14 mouse cellular contexts compared by ENCODE assay signal in the genomic region with DNA sequence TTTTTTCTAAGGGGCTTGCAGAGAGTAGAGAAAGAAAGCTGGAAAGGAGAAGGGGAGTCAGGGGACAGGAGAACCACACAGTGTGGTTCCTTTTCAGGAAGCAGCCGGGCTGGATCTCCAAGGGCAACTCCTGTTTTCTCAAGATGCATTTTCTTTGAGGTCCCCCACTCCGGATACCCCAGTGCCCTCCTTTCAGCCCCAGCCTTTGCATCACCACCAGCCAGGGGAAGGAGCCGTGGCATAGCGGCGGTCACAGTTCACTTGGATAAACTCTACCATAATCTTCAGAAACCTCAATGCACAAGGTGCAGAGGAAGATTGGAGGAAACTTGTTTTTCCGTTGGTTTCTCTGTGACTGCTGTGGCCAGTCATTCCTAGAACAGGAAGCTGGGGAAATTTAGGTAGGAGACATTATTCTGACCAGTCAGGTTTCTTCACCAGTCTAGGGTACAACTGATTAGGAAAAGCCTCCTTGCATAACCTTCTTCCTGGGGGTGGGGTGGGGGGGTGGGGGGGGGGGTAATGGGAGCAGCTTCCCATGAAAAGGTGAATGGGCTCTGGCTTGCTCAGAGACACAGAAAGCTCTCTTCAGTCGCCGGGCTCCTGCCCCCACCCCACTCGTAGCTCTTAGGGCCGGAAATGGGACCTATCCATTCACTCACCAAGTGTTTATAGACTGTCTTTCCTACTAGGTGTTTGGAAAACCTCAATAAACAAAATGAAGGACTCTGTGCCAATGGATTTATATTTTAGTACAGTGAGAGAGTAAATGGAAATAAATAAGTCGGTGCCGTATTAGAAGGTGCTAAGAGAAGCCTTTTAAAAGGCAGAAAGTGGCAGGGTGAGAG.
DNase-seq lines count a peak whose midpoint lies in the region; ATAC-seq and TF ChIP-seq lines count a peak whose summit lies in the region.
"Had no signal": no experiment of that assay in that cellular context is flagged by ENCODE, and none has a peak within 500 bp of the region (broad histone marks: within the 10 kb centered on the region; RNA-seq: fewer than 3 reads in every experiment).

No protein-coding gene starts in this region.

- ATAC-seq in G1E (ENCODE audit: extremely low read depth, insufficient number of reproducible peaks, low FRiP score, poor library complexity, severe bottlenecking), result peak; percentile 76
- ATAC-seq in liver, embryonic 13.5 days (ENCODE audit: low read depth), result peak; percentile 66
- ATAC-seq: hindbrain, embryonic 16.5 days; Patski had no signal

- H3K36me3 ChIP-seq in G1E (replicated peaks), result no peaks in the 10 kb centered on the region
- H3K36me3 ChIP-seq in liver, embryonic 13.5 days, result no peaks in the 10 kb centered on the region
- no peaks in the 10 kb centered on the region for H3K36me3 ChIP-seq in forebrain, embryonic 10.5 days (replicated peaks)
- H3K36me3 ChIP-seq in embryonic facial prominence, embryonic 10.5 days (replicated peaks), result no peaks in the 10 kb centered on the region
- H3K36me3 ChIP-seq: heart, embryonic 15.5 days had no signal

- H3K4me1 ChIP-seq in G1E (ENCODE audit: insufficient read depth, low read depth, low read length), result peaks cover 64% of the 10 kb centered on the region
- peaks cover 24% of the 10 kb centered on the region for H3K4me1 ChIP-seq in liver, embryonic 13.5 days (replicated peaks)
- peaks cover 26% of the 10 kb centered on the region for H3K4me1 ChIP-seq in forebrain, embryonic 10.5 days
- peaks cover 15% of the 10 kb centered on the region for H3K4me1 ChIP-seq in embryonic facial prominence, embryonic 10.5 days
- H3K4me1 ChIP-seq: heart, embryonic 15.5 days had no signal

- peak overlapping the region; percentile 22; the same call in 1 of the 2 replicates for H3K9ac ChIP-seq in liver, embryonic 13.5 days
- H3K9ac ChIP-seq: heart, embryonic 15.5 days had no signal

- DNase-seq in 416B (ENCODE audit: low read depth) (peak; percentile 100), G1E (ENCODE audit: low spot score) (peak; percentile 64)
- peak; percentile 26 for DNase-seq in liver, embryonic 13.5 days
- peak; percentile 15 for DNase-seq in lung, postnatal 36 days
- no peak for DNase-seq in forebrain, embryonic 10.5 days (ENCODE audit: extremely low spot score, low spot score)
- DNase-seq in urinary bladder, adult 2 months (ENCODE audit: low spot score), result no peak
- DNase-seq in embryonic facial prominence, embryonic 10.5 days (ENCODE audit: low spot score), result no peak
- no peak for DNase-seq in right cerebral cortex, postnatal 4 days
- DNase-seq: cerebellum, adult 9-11 months; gastrocnemius, postnatal 36 days had no signal

- H3K27ac ChIP-seq in liver, embryonic 13.5 days, result peak overlapping the region; percentile 23; the same call in 1 of the 2 replicates
- H3K27ac ChIP-seq in forebrain, embryonic 10.5 days, result no peak overlapping the region
- no peak overlapping the region for H3K27ac ChIP-seq in embryonic facial prominence, embryonic 10.5 days (replicated peaks)
- H3K27ac ChIP-seq: heart, embryonic 15.5 days had no signal

- TF ChIP-seq CTCF in G1E (IDR thresholded peaks at IDR 0.05; ENCODE audit: low read depth, low read length), result no peak

- 26% methylated on average over 12 of the region's 12 CpGs for WGBS in liver, embryonic 13.5 days (ENCODE audit: insufficient replicate concordance)
- WGBS in forebrain, embryonic 10.5 days, result 87% methylated on average over 12 of the region's 12 CpGs
- WGBS in embryonic facial prominence, embryonic 10.5 days, result 78% methylated on average over 12 of the region's 12 CpGs

- H3K27me3 ChIP-seq in G1E (ENCODE audit: insufficient read depth, low read length), result no peaks in the 10 kb centered on the region
- H3K27me3 ChIP-seq in liver, embryonic 13.5 days, result no peaks in the 10 kb centered on the region
- H3K27me3 ChIP-seq in forebrain, embryonic 10.5 days (ENCODE audit: poor library complexity, severe bottlenecking), result no peaks in the 10 kb centered on the region
- no peaks in the 10 kb centered on the region for H3K27me3 ChIP-seq in embryonic facial prominence, embryonic 10.5 days (replicated peaks; ENCODE audit: low read depth, poor library complexity, severe bottlenecking)
- H3K27me3 ChIP-seq: heart, embryonic 15.5 days; Patski had no signal

- no peaks in the 10 kb centered on the region for H3K9me3 ChIP-seq in G1E (replicated peaks)
- H3K9me3 ChIP-seq in liver, embryonic 13.5 days (replicated peaks), result no peaks in the 10 kb centered on the region
- no peaks in the 10 kb centered on the region for H3K9me3 ChIP-seq in forebrain, embryonic 10.5 days
- H3K9me3 ChIP-seq in embryonic facial prominence, embryonic 10.5 days, result no peaks in the 10 kb centered on the region
- H3K9me3 ChIP-seq: heart, embryonic 15.5 days had no signal

- peak overlapping the region; percentile 62; the same call in 1 of the 2 replicates for H3K4me3 ChIP-seq in G1E (ENCODE audit: low read depth, low read length)
- 0 out of 2 replicates have a peak overlapping the region, but pooled peaks have one; percentile 8 for H3K4me3 ChIP-seq in liver, embryonic 13.5 days (replicated peaks)
- H3K4me3 ChIP-seq in forebrain, embryonic 10.5 days, result no peak overlapping the region
- H3K4me3 ChIP-seq in embryonic facial prominence, embryonic 10.5 days, result no peak overlapping the region
- H3K4me3 ChIP-seq: heart, embryonic 15.5 days; myocyte had no signal

- H3K4me2 ChIP-seq in liver, embryonic 13.5 days, result peak overlapping the region; percentile 49
- H3K4me2 ChIP-seq: heart, embryonic 15.5 days had no signal

Comparison
In these comparisons a context has a peak if more than half of its experiments do, and no peak if none do; other contexts are left out.
1. DNase-seq: peak in 416B (single experiment), G1E (single experiment), liver, embryonic 13.5 days (single experiment) and lung, postnatal 36 days (single experiment); none in forebrain, embryonic 10.5 days (single experiment), urinary bladder, adult 2 months (single experiment), embryonic facial prominence, embryonic 10.5 days (single experiment) and right cerebral cortex, postnatal 4 days (single experiment).
2. H3K4me3 ChIP-seq: peak in G1E (single experiment) and liver, embryonic 13.5 days (single experiment); none in forebrain, embryonic 10.5 days (single experiment) and embryonic facial prominence, embryonic 10.5 days (single experiment).